Mouse (Mus musculus): ENCODE results near the gene Vav2. TPM values are rescaled to one million over a fixed set of nuclear protein-coding genes. Genes with fewer than 3 reads are reported as not detected.

Vav2 gene
- polyA plus RNA-seq, 1 experiment = 25.8 TPM

GRCm38 (mm10) chr2:27368980-27369379 is 57.9 kb downstream of the Vav2 start:
- no peak for DNase-seq (ENCODE audit: low spot score)

- no peak for DNase-seq (ENCODE audit: low spot score)
Observed at GRCm38 (mm10) chr2:27365296-27365695, 61.5 kb downstream of the Vav2 start.

GRCm38 (mm10) chr2:27361786-27362185 is 65.0 kb downstream of the Vav2 start:
- no peak for DNase-seq (ENCODE audit: low spot score)

- peak; percentile 49 for DNase-seq (ENCODE audit: low spot score)
Observed at GRCm38 (mm10) chr2:27358461-27358860, 68.4 kb downstream of the Vav2 start.

- DNase-seq (ENCODE audit: low spot score) = no peak
Observed at GRCm38 (mm10) chr2:27355684-27356083, 71.1 kb downstream of the Vav2 start.

DNA sequence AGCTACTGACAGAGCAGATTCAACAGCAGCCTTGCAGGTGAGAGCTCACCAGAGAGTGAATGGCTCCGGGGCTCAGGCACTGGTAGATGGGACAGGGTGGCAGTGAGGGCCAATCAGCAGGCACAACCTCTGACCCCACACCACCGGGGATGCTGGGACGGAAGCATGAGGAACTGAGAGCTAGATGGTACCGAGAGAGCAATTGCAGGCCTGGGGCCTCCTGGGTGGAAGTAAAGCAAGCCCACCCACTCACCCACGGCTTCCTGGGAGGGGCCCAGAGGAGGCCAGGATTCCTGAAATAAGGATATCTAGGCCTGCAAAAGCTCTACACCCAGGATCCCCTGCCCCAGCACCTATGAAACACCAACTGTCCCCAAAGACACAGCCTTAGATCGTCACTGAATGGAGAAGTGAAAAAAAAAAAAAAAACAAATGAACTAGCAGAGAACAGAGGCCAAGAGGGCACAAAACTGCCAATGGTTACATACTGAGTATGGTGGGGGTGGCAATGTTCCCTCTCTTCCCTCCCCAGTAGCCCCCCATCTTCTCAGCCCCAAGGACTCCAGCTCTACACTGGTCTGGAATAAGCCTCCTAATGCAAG is 72.1 kb downstream of the Vav2 start:
- DNase-seq (ENCODE audit: low spot score) = no peak

DNA sequence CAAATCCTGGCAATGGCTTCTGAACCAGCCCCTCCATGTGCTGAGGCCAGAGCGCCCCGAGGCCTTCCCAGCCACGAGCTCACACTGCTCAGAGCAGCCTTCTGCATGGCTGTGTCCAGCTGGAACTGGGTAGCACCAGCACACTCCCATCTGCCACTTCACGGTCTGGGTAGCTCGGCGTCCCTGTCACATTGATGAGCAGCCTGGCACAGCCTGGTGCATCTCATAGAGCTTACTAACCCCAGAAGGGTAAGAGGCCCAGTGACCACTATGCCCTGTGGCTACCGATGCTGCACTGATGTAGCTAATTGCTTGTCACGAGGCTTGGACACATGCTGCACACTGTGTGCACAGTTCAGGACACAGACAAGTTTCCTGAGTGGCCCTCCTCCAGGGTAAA is 74.1 kb downstream of the Vav2 start:
- no peak for DNase-seq (ENCODE audit: low spot score)

DNA sequence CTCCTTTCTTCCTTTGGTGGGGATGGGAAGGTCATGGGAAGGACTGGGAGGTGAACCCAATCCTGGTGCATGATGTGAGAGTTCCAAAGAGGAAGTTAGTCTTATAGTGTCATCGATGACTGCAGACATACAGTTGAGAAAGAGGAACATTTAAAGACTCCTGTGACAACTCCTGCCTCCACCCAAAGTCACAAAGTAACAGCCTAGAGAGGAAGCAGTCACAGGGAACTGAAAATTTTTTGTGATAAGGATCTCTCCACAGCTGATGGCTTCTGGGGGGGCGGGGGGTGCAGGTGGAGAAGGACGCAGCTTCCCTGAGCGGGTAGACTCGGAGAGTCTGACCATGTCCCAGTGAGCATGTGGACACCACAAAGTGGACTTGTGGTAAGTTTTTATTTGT is 76.5 kb downstream of the Vav2 start:
- DNase-seq (ENCODE audit: low spot score) = no peak

- no peak for DNase-seq (ENCODE audit: low spot score)
Observed at GRCm38 (mm10) chr2:27343984-27344453, 82.8 kb downstream of the Vav2 start.

DNA sequence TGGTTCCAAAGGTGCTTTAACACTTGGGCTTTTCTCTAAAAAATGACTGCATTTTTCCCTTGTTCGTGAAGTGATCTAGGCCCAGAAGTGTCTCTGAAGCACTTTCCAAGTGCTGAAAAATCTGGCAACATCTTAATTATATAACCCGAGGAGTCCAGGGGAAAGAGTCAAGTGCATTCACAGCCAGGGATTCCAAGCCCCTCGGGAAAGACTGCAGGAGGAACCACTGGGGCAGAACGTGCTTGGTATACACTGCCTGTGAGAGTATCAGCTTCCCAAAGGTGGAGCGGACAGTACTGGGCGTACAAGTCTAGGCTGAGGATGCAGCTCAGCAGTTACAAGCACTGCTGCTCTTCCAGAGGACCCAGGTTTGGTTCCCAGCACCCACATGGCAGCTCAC is 86.2 kb downstream of the Vav2 start:
- DNase-seq (ENCODE audit: low spot score) = no peak

DNA sequence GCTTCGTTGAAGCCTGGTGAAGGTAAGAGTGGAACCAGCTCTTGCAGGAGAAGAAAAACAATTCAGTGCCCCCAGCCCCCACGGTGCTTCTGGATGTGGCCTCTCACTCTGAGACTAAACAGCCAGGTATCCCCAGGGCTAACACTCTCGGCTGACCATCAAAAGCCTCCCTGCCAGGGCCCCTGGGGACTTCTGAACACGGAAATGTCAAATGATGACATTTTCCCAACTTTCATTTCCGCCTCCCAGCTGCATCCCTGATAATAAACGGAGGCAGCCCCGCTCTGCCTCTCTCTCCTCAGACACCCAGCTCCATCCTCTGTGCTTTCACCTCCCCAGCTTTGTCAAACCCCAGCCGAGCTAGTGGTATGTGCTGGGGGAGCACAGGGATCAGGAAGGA is 87.8 kb downstream of the Vav2 start:
- no peak for DNase-seq (ENCODE audit: low spot score)

GRCm38 (mm10) chr2:27337261-27337660 is 89.6 kb downstream of the Vav2 start:
- DNase-seq (ENCODE audit: low spot score) = no peak

DNA sequence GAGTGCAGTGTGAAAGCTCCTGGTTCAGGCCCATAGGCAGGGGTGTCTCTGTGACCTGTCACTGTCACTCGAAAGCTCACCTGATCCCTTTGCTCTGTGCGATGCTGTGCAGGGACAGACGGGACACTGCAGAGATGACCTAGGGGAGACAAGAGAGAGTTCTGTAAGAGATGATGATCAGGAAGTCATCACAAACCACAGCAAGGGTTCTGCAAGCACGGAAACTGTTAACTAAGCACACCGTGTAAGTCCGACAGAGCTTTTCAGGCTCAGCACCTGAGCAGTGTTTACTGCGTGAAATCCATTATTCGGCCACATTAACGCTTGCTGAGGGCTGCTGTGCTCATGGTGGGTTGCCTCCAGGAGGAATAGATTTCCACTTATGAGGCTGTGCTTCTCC is 90.2 kb downstream of the Vav2 start:
- no peak for DNase-seq (ENCODE audit: low spot score)

DNA sequence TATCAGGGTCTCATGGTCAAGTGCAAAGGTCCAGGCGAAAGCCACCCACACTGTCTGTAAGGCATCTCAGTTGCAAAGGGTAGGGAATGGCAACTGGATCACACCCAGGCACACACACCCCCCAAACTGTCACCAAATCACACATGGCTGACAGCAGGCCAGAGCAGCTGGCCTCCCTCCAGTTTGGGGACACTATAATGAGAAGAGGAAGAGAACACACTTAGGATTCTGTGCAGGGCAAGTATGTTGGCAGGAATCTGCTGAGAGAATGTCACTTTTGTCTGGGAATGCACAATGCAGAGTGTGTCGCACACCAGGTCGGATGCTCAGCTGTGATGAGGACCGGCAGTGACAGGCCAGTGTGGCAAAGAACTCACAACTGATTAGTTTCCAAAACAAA is 92.0 kb downstream of the Vav2 start:
- DNase-seq (ENCODE audit: low spot score) = no peak

- DNase-seq (ENCODE audit: low spot score) = no peak
Observed at GRCm38 (mm10) chr2:27331560-27331959, 95.3 kb downstream of the Vav2 start.

DNA sequence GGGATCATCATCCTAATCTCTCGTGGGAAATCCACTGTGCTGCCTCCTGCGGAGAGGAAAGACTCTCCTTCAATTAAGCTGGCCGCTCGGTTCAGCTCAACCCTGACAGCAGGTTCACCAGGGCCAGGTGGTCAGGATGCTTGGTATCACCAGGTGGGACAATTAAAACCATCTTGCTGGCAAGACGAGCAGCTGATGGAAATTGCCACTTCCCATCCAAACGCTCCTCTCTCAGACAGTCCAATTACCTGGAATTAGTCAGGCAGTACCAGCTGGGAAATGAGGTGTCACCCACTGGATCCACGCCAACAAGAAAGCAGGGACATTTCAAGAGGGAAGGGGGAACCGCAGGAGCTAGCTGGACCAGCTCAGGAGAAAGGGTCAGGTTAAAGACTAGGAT is 96.4 kb downstream of the Vav2 start:
- no peak for DNase-seq (ENCODE audit: low spot score)

DNA sequence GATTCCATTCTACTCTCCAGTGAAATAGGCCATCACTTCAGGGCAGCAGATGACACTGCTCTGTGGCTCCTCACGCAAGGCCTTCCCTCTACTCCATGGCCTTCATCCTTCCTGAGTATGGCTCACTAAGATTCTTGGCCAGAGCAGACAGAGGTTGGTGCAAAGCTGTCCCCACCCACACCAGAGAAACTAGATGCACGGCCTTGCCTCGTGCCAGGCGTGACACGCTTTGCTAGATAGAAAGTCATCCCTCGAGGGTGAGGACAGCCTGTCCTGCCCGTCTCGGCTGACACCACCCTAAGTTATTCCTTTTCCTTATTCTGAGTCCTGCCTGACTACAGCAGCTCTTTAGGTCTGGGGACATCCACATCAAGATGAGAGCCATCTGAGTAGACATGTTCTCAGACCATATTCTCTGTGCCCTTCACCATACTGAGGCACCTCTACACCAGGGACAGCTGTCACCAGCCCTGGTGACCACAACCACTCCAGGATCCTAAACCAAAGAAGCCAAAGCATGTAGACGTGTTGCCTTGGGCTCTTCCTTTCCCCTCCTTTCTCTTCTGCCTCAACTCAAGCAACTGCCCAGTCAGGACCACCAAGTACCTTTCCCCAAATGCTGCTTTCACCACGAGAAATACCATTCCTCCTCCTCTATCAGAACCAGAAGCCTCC is 97.3 kb downstream of the Vav2 start:
- DNase-seq (ENCODE audit: low spot score) = no peak

GRCm38 (mm10) chr2:27328613-27329041 is 98.2 kb downstream of the Vav2 start:
- DNase-seq (ENCODE audit: low spot score) = no peak

DNA sequence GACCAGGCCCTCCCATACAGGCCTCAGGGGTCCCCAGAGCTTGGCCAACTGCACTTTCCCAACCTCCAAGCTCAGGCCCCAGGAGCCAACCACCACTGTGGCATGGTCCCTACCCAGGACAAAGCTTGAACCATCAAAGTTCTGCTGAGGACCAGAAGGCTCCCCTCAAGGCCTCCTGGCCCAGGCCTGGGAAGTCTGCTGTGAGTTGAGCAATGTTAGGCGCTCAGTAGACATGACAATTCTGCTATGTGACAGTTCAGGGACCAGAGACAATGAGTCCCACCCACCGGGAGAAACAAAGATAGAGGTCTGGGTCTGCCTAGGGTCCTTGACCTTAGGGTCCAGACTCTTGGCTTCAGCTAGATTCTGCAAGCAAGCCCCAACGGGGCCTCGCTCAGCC is 98.9 kb downstream of the Vav2 start:
- no peak for DNase-seq (ENCODE audit: low spot score)

DNA sequence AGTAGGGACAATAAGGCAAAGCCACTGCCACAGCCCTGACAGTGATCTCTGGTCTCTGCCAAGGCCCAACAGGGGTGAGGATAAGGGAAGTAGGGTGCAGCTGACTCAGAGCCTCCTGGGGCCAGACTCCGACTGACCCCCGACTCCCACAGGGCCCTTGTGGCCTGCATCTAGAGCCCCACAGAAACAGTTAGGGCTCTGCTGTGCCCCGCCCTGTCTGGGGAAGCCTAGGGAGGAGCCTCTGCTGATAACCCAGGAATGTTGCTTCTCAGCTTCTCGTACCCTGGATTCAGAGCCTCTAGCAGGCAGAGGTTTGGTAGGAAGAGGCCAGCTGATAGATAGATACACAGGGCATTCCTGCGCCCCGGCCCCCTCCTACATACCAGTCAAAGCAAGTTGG is 99.8 kb downstream of the Vav2 start:
- DNase-seq (ENCODE audit: low spot score) = no peak

GRCm38 (mm10) chr2:27326357-27326756 is 100.5 kb downstream of the Vav2 start:
- no peak for DNase-seq (ENCODE audit: low spot score)

- DNase-seq (ENCODE audit: low spot score) = no peak
Observed at GRCm38 (mm10) chr2:27324690-27325089, 102.1 kb downstream of the Vav2 start.

GRCm38 (mm10) chr2:27321431-27321875 is 105.4 kb downstream of the Vav2 start:
- no peak for DNase-seq (ENCODE audit: low spot score)

DNA sequence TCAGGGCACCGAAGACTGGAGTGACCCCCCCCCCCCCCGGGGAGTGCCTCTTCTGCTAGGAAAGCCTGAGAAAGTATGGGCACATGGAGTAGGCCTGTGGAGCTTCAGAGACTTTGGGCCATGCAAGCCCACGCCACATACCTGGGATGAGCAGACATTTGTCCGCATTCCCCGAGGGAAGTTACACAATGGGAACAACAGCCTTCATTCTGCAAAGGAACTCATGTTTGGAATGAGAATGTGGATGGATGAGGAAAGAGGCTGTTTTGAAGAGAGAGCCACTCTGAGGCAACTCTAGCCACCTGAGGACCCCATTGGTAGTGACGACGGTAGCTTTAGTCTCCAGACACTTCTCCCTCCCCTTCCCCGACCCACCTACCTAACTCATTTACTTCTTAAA is 106.0 kb downstream of the Vav2 start:
- DNase-seq (ENCODE audit: low spot score) = no peak
